Mouse (Mus musculus) heart, postnatal 0 days (tissue): ENCODE measurements at regions not wholly inside any gene's neighbourhood (a gene's known extent, or its start where the extent isn't known, plus 50 kb on each side); places are given as distances from the start of the nearest gene placed in this dataset.

Source experiments
- CTCF ChIP-seq: IDR thresholded peaks from 2 replicates; pipeline ENCODE4 v1.5.1; 2016; ENCODE audit warnings: antibody characterized with exemption, control low read depth, low read depth
- EP300 ChIP-seq: IDR thresholded peaks from 2 replicates; pipeline ENCODE4 v1.6.1; 2016; ENCODE audit warnings: antibody characterized with exemption, low read depth

- no peak for TF ChIP-seq CTCF
- TF ChIP-seq EP300 = no peak
Measured at GRCm38 (mm10) chr1:39091121-39091520, 102.4 kb upstream of the Npas2 start.
